Mouse (Mus musculus) heart, adult 11 months (tissue): ENCODE data around the gene Hebp1.

Source experiments
- DNase-seq: peaks from one replicate; pipeline ENCODE4 v3.0.0; 2022

Hebp1 gene

GRCm38 (mm10) chr6:135197921-135198532 lies at the start of gene Hebp1, which contains the start of gene Fam234b:
TSS of gene Hebp1 (minus strand) at chr6:135198022.
TSS of gene Fam234b (plus strand) at chr6:135197977.
- DNase-seq, result peak; percentile 98

- no peak for DNase-seq
Measured at GRCm38 (mm10) chr6:135245586-135245985, 47.8 kb upstream of the Hebp1 start.

- DNase-seq, result no peak
Measured at GRCm38 (mm10) chr6:135240361-135240760, 42.5 kb upstream of the Hebp1 start.

- no peak for DNase-seq
Measured at GRCm38 (mm10) chr6:135238211-135238610, 40.4 kb upstream of the Hebp1 start.

GRCm38 (mm10) chr6:135237326-135237725 lies 39.5 kb upstream of the Hebp1 start:
- DNase-seq, result peak; percentile 95

GRCm38 (mm10) chr6:135236576-135236975 lies 38.8 kb upstream of the Hebp1 start:
- DNase-seq, result no peak

GRCm38 (mm10) chr6:135235742-135236141 lies 37.9 kb upstream of the Hebp1 start:
- DNase-seq, result no peak

- no peak for DNase-seq
Measured at GRCm38 (mm10) chr6:135232443-135233182, 34.8 kb upstream of the Hebp1 start.

GRCm38 (mm10) chr6:135230586-135230985 lies 32.8 kb upstream of the Hebp1 start:
- DNase-seq, result no peak

- DNase-seq, result peak; percentile 92
Measured at GRCm38 (mm10) chr6:135228465-135228941, 30.7 kb upstream of the Hebp1 start.

GRCm38 (mm10) chr6:135223786-135224416 lies 26.1 kb upstream of the Hebp1 start:
- DNase-seq, result no peak

- DNase-seq, result no peak
Measured at GRCm38 (mm10) chr6:135219916-135220315, 22.1 kb upstream of the Hebp1 start.

- no peak for DNase-seq
Measured at GRCm38 (mm10) chr6:135218330-135218729, 20.5 kb upstream of the Hebp1 start.

GRCm38 (mm10) chr6:135212666-135213065 lies 14.8 kb upstream of the Hebp1 start:
- DNase-seq, result no peak

- DNase-seq, result no peak
Measured at GRCm38 (mm10) chr6:135211169-135211568, 13.3 kb upstream of the Hebp1 start.

GRCm38 (mm10) chr6:135206909-135207308 lies 9.1 kb upstream of the Hebp1 start:
- no peak for DNase-seq

GRCm38 (mm10) chr6:135205802-135206201 lies 8.0 kb upstream of the Hebp1 start:
- DNase-seq, result no peak

- no peak for DNase-seq
Measured at GRCm38 (mm10) chr6:135204869-135205268, 7.0 kb upstream of the Hebp1 start.

GRCm38 (mm10) chr6:135203737-135204136 lies 5.9 kb upstream of the Hebp1 start:
- DNase-seq, result no peak

GRCm38 (mm10) chr6:135202668-135203067 lies 4.8 kb upstream of the Hebp1 start:
- no peak for DNase-seq

GRCm38 (mm10) chr6:135200122-135200957 lies 2.5 kb upstream of the Hebp1 start:
- DNase-seq, result no peak

GRCm38 (mm10) chr6:135198726-135199125 lies 904 bp upstream of the Hebp1 start:
- DNase-seq, result no peak

- DNase-seq, result no peak
Measured at GRCm38 (mm10) chr6:135197446-135197845, 376 bp downstream of the Hebp1 start.
